Mouse (Mus musculus): Measurements from ENCODE around the gene Ttc28. TPM values are rescaled to one million over a fixed set of nuclear protein-coding genes. Genes with fewer than 3 reads are reported as not detected.
"Not testable (repeated sequence)": the region's sequence is repeated elsewhere in the genome, so short reads cannot be mapped to it uniquely, and the experiment has no call there.

Gene Ttc28
- polyA plus RNA-seq, 1 experiment from 2014 or later: 13.9 TPM

GRCm38 (mm10) chr5:111261162-111261561, 381.6 kb downstream of the Ttc28 start:
- peaks cover 44% of the 10 kb centered on the region for H3K4me1 ChIP-seq
- not testable (repeated sequence) for H3K9me3 ChIP-seq (replicated peaks); H3K4me2 ChIP-seq; H3K27me3 ChIP-seq; H3K4me3 ChIP-seq (replicated peaks); ATAC-seq (replicated peaks; ENCODE audit: low FRiP score); H3K9ac ChIP-seq; H3K27ac ChIP-seq
- H3K36me3 ChIP-seq: peaks cover 11% of the 10 kb centered on the region
- WGBS: 81% methylated on average over 1 of the region's 1 CpGs

GRCm38 (mm10) chr5:111261733-111262573, 382.4 kb downstream of the Ttc28 start:
- H3K9me3 ChIP-seq (replicated peaks): peaks cover 4% of the 10 kb centered on the region; the same call in 1 of the 2 replicates
- ATAC-seq (replicated peaks; ENCODE audit: low FRiP score): no peak
- H3K4me1 ChIP-seq: peaks cover 36% of the 10 kb centered on the region
- no peaks in the 10 kb centered on the region for H3K27me3 ChIP-seq
- H3K27ac ChIP-seq: peak overlapping the region; percentile 95
- H3K4me3 ChIP-seq (replicated peaks): no peak overlapping the region
- H3K4me2 ChIP-seq: no peak overlapping the region
- 56% methylated on average over 13 of the region's 13 CpGs for WGBS
- no peak overlapping the region for H3K9ac ChIP-seq
- H3K36me3 ChIP-seq: peaks cover 19% of the 10 kb centered on the region

- H3K4me3 ChIP-seq (replicated peaks): no peak overlapping the region
- peaks cover 4% of the 10 kb centered on the region; the same call in 1 of the 2 replicates for H3K9me3 ChIP-seq (replicated peaks)
- H3K36me3 ChIP-seq: peaks cover 27% of the 10 kb centered on the region
- peak; percentile 68 for ATAC-seq (replicated peaks; ENCODE audit: low FRiP score)
- H3K27ac ChIP-seq: peak overlapping the region; percentile 95
- WGBS: 18% methylated on average over 11 of the region's 11 CpGs
- H3K9ac ChIP-seq: no peak overlapping the region
- H3K4me1 ChIP-seq: peaks cover 35% of the 10 kb centered on the region
- peak overlapping the region; percentile 23 for H3K4me2 ChIP-seq
- no peaks in the 10 kb centered on the region for H3K27me3 ChIP-seq
These were observed 383.1 kb downstream of the Ttc28 start for GRCm38 (mm10) chr5:111262574-111263239.

DNA sequence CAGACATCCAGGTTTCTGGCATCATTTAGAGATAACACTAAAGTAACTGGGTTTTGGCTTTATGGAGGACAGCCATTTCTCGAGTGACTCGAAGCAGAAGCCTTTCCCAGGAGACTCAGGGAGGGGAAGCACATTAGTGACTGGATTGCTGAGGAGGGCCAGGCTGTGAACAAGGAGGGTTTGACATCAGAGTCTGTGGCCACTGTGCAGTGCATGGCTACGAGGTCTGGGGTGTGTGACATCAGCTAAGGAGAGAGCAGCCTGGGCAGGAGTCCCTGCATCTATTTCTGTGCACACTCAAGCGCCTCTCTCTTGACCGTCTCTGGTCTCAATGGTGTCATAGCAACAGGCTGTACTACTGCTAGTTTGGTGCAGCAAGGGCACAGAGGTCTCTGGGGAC, 383.8 kb downstream of the Ttc28 start:
- Histone ChIP-seq H3K27me3 (no peaks in the 10 kb centered on the region), H3K4me1 (peaks cover 35% of the 10 kb centered on the region), H3K4me3 (replicated peaks) (no peak overlapping the region), H3K27ac (peak overlapping the region; percentile 95), H3K36me3 (peaks cover 33% of the 10 kb centered on the region), H3K9ac (0 out of 2 replicates have a peak overlapping the region, but pooled peaks have one; percentile 2), H3K9me3 (replicated peaks) (peaks cover 4% of the 10 kb centered on the region; the same call in 1 of the 2 replicates), H3K4me2 (peak overlapping the region; percentile 23; the same call in 1 of the 2 replicates)
- WGBS: 20% methylated on average over 5 of the region's 5 CpGs
- ATAC-seq (replicated peaks; ENCODE audit: low FRiP score): 0 out of 2 replicates have a peak, but pooled peaks have one; percentile 14

DNA sequence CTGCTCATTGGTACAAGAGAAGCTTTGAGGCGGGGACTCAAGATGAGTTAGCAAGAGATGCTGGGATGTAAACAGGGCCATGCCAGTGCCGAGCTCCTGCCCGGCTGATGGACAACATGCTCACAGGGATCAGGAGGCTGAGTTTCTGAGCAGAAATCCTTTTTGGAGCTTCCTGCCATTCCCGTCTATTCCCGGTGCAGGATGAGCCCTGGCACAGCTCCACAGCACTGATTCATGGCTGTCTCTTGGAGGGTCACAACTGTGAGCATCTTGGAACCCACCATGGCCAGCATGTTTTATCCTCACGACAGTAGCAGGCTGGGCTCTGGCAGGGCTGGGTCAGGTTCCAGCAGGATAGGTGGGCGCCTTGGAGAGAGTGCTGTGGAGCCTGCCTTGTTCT, 384.9 kb downstream of the Ttc28 start:
- peaks cover 4% of the 10 kb centered on the region; the same call in 1 of the 2 replicates for H3K9me3 ChIP-seq (replicated peaks)
- 81% methylated on average over 7 of the region's 7 CpGs for WGBS
- no peaks in the 10 kb centered on the region for H3K27me3 ChIP-seq
- H3K4me3 ChIP-seq (replicated peaks): no peak overlapping the region
- H3K4me1 ChIP-seq: peaks cover 41% of the 10 kb centered on the region
- no peak overlapping the region for H3K9ac ChIP-seq
- no peak for ATAC-seq (replicated peaks; ENCODE audit: low FRiP score)
- H3K36me3 ChIP-seq: peaks cover 38% of the 10 kb centered on the region
- H3K4me2 ChIP-seq: no peak overlapping the region
- peak overlapping the region; percentile 95; the same call in 1 of the 2 replicates for H3K27ac ChIP-seq

DNA sequence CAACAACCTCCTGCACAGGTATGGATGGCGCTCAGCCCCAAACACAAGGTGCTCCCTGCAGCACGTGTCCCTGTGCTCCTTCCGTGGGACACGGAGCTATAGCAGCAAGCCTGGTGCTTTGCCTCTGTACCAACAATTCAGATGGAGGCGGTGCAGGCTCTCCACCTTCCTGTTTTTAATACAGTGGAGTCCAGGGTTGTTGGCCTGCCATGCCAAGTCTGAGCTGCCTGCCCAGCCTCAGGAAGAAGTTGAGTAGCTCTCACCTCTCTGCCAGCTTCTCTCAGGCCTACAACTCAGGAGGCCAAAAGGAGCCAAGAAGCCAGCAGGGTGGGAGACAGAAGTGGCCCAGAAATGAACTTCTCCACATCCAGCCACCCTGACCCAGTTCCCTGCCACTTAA, 387.1 kb downstream of the Ttc28 start:
- WGBS: 90% methylated on average over 5 of the region's 5 CpGs
- Histone ChIP-seq H3K27ac (peak overlapping the region; percentile 45), H3K4me2 (no peak overlapping the region), H3K27me3 (no peaks in the 10 kb centered on the region), H3K9ac (no peak overlapping the region), H3K4me3 (replicated peaks) (no peak overlapping the region), H3K36me3 (peaks cover 49% of the 10 kb centered on the region), H3K9me3 (replicated peaks) (peaks cover 4% of the 10 kb centered on the region; the same call in 1 of the 2 replicates), H3K4me1 (peaks cover 37% of the 10 kb centered on the region)
- no peak for ATAC-seq (replicated peaks; ENCODE audit: low FRiP score)

DNA sequence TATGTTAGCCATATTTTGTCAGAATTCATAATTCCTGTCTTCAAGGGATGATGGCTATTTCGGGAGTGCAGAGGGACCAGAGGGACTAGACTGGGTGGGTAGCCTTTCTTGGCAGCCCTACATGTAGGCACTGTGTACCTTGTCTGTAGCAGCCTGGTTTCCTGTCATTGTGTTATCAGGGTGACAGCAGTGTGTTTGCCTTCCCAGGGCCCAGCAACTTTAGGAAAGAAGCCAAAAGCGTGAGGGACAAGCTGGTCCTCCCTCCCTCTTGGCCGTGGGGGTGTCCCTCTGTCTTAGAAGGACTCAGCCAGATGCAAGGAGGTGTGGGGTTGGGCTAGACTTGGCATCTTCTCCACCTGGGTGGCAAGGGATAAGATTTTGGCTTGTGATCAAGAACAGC, 387.5 kb downstream of the Ttc28 start:
- Histone ChIP-seq H3K4me3 (replicated peaks) (no peak overlapping the region), H3K27ac (peak overlapping the region; percentile 45; the same call in 1 of the 2 replicates), H3K9ac (no peak overlapping the region), H3K4me1 (peaks cover 33% of the 10 kb centered on the region), H3K27me3 (no peaks in the 10 kb centered on the region), H3K36me3 (peaks cover 51% of the 10 kb centered on the region), H3K9me3 (replicated peaks) (peaks cover 4% of the 10 kb centered on the region; the same call in 1 of the 2 replicates), H3K4me2 (no peak overlapping the region)
- ATAC-seq (replicated peaks; ENCODE audit: low FRiP score): no peak
- 76% methylated on average over 3 of the region's 3 CpGs for WGBS

GRCm38 (mm10) chr5:111268852-111269251, 389.2 kb downstream of the Ttc28 start:
- no peak overlapping the region for H3K4me3 ChIP-seq (replicated peaks)
- H3K4me2 ChIP-seq: no peak overlapping the region
- no peak overlapping the region for H3K27ac ChIP-seq
- no peak overlapping the region for H3K9ac ChIP-seq
- H3K4me1 ChIP-seq: peaks cover 16% of the 10 kb centered on the region
- WGBS: 25% methylated on average over 2 of the region's 2 CpGs
- H3K9me3 ChIP-seq (replicated peaks): peaks cover 4% of the 10 kb centered on the region; the same call in 1 of the 2 replicates
- H3K27me3 ChIP-seq: no peaks in the 10 kb centered on the region
- peaks cover 56% of the 10 kb centered on the region for H3K36me3 ChIP-seq
- ATAC-seq (replicated peaks; ENCODE audit: low FRiP score): no peak

DNA sequence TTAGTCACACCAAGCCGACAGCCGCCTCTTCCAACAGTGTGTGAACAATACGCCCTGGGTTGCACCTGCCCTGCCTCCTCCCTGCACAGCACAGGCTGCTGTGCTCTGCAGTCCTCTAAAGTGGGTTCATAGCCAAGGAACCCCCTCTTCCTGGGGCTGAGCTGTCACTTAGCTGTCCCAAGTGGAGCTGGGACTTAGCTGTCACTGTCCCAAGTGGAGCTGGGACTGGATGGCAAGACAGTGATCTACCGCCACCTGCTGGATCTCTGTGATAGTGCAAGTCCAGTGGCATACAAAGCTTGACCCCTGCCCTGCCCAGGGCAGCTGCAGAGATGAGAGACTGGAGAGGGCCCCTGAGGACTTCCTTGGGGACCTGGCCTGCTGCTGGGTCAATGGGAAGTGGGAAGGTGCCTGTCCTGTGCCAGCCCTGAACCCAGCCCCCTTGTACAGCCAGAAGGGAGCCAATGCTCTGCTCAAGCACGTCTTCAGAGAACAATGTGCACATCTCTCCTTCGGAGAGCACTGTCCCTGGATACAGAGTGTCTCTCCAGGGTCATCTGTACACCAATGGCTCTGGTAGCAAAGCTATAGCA, 390.1 kb downstream of the Ttc28 start:
- Histone ChIP-seq H3K9ac (no peak overlapping the region), H3K36me3 (peaks cover 64% of the 10 kb centered on the region), H3K4me2 (no peak overlapping the region), H3K4me3 (replicated peaks) (no peak overlapping the region), H3K4me1 (peaks cover 10% of the 10 kb centered on the region), H3K9me3 (replicated peaks) (peaks cover 4% of the 10 kb centered on the region; the same call in 1 of the 2 replicates), H3K27ac (no peak overlapping the region), H3K27me3 (no peaks in the 10 kb centered on the region)
- 69% methylated on average over 6 of the region's 6 CpGs for WGBS
- ATAC-seq (replicated peaks; ENCODE audit: low FRiP score): no peak; the same call in 1 of the 2 replicates

- H3K9me3 ChIP-seq (replicated peaks): peaks cover 4% of the 10 kb centered on the region; the same call in 1 of the 2 replicates
- WGBS: 75% methylated on average over 15 of the region's 15 CpGs
- no peak overlapping the region for H3K9ac ChIP-seq
- H3K4me2 ChIP-seq: no peak overlapping the region
- H3K27ac ChIP-seq: no peak overlapping the region
- H3K36me3 ChIP-seq: peaks cover 67% of the 10 kb centered on the region
- no peaks in the 10 kb centered on the region for H3K27me3 ChIP-seq
- H3K4me3 ChIP-seq (replicated peaks): no peak overlapping the region
- H3K4me1 ChIP-seq: peaks cover 10% of the 10 kb centered on the region
- ATAC-seq (replicated peaks; ENCODE audit: low FRiP score): no peak
These were observed 390.8 kb downstream of the Ttc28 start for GRCm38 (mm10) chr5:111270246-111271002.

DNA sequence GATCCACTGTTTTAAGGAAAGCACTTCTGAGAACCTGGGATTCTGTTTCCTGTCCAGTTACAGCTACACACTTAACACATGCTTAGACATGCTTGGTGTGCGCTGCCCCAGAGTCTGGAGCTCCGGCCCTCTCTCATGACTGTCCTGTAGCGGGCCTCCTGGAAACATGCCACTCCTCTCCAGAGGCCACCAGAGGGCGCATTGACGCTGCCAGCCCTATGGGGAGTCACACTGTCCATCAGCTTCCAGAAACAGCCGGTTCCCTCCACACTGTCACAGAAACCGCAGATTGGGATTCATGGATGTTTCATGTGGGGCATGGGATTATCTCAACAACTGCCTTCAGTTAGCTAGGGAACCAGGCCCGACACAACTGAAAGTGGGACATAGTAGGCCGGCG, 394.0 kb downstream of the Ttc28 start:
- Histone ChIP-seq H3K27me3 (no peaks in the 10 kb centered on the region), H3K4me3 (replicated peaks) (no peak overlapping the region), H3K27ac (no peak overlapping the region), H3K4me1 (peaks cover 10% of the 10 kb centered on the region), H3K9ac (no peak overlapping the region), H3K36me3 (peaks cover 69% of the 10 kb centered on the region), H3K4me2 (no peak overlapping the region), H3K9me3 (replicated peaks) (no peaks in the 10 kb centered on the region)
- peak; percentile 59; the same call in 1 of the 2 replicates for ATAC-seq (replicated peaks; ENCODE audit: low FRiP score)
- 28% methylated on average over 10 of the region's 10 CpGs for WGBS
